Mouse (Mus musculus): ENCODE data around the gene Olfr1321.

Gene Olfr1321

GRCm38 (mm10) chrX:49734959-49735358 lies at the start of gene Olfr1321:
TSS of gene Olfr1321 (minus strand) at chrX:49735059.
- no peak for DNase-seq (ENCODE audit: low spot score in 2 of 2)

DNA sequence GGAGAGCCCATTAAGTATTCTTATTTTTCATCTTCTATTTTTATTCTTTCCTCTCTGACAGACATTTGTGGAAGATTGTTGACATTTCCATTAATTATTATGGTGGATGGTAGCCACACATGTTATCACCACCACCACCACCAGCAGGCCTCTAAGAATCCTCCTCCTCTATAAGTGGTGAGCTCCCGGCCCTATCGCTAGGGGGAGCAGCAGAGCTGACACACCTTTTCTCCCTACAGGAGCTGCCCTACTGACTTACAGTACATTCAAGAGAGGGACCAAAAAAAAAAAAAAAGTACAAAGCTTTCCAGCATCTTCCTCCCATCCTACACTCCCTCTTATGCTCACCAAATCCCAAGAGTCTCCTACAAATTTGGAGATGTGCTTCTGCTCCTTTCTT lies 36.0 kb upstream of the Olfr1321 start:
- DNase-seq (ENCODE audit: low spot score in 2 of 2) = no peak

GRCm38 (mm10) chrX:49745192-49745591 lies 10.3 kb upstream of the Olfr1321 start:
- no peak for DNase-seq (ENCODE audit: low spot score in 2 of 2)
